Mouse (Mus musculus) effector memory CD4-positive, alpha-beta T cell, adult 5 months (primary cell): ENCODE data around the gene Klhdc7a. TPM values are rescaled to one million over a fixed set of nuclear protein-coding genes. Genes with fewer than 3 reads are reported as not detected.

Experiments
- polyA plus RNA-seq: library from polyadenylated mRNA; unstranded; fragments of 100-300 nt; shearing (Covaris generic); gene quantifications from one replicate; pipeline ENCODE4 v1.2.1, GENCODE M21; 2017

Gene Klhdc7a
- polyA plus RNA-seq, result not detected

DNA sequence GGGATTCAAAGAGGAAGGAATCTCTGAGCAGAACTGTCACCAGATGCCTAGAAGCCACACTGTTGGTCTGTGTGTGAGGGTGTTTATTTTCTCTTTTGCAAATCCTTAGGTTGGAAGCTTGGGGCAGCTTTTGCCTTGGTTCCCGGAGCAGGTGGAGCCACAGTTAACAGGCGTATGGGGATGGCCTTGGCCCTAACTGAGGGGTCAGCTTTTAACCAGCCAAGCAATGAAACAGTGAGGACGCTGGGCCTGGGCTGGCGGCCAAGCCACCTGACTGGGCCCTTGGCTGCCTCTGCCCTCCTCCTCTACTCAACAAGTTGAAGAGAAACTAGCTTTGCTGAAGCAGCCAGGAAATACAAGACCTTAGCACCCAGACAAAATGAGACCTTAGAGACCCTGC is at the start of gene Klhdc7a:
Klhdc7a (minus strand) TSS at position 105 of the 400 bp plus-strand sequence.

Other genes starting within 250 kb of the Klhdc7a start
- not detected for gene Pax7, start 134.5 kb downstream of the Klhdc7a start, polyA plus RNA-seq